Mouse (Mus musculus): ENCODE data around the gene Rfx4.

Rfx4 gene

DNA sequence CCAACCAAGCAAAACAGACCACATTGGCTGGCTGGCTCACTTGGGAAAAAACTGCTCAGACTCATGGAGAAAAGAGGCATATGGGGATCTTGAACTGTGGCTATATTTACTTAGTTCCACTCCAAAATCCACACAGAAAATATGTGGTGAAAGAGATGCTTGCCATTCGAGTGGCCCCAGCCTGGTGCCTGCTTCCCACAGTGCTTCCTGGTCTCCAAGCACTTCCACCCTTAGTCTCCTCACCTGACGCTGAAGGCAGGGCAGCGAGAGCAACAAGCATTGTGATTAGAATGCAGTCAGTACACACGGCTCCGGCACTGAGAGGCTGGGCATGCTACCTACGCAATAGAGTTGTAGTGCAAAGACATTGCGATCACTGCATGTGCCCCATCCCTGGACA, 111.7 kb downstream of the Rfx4 start:
- no peak for DNase-seq (ENCODE audit: low spot score)

DNA sequence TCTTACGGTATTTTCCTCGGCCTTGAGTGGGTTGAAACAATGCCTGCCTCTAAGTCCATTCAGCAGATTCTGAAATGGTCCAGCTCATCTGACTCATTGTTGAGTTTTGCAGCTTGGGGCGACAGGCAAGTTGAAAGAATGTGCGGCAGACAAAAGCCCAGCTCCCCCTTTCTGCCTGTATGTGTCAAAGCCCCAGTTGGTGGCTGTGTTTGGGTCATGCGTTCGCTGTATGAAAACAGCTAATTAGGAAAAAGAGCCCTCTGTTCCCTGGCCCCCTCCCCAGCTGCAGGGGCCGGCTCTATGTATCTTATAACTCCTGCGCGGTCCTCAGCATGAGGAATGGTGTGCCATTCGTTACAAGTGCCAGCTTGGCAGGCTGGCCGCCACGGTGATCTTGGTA, 115.4 kb downstream of the Rfx4 start:
- DNase-seq (ENCODE audit: low spot score) = no peak

DNA sequence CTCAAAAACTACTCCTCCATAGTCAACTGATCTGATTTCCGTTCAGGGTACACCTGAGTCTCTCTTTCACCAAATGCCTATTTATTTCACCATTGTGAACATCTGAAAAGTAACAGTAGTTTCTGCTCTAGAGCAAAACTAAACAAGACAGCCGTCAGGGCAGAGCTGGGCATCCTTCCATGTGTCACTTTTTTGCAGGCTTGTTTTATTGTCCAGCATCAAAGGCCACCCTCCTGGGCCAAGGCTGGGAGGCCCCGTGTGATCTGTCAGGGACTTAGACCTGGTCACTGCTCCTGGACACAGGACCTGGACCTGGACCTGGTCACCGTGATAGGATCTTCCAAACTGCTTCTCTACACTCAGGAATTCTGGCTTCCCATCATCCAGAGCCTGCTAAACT, 116.1 kb downstream of the Rfx4 start:
- DNase-seq (ENCODE audit: low spot score) = no peak

DNA sequence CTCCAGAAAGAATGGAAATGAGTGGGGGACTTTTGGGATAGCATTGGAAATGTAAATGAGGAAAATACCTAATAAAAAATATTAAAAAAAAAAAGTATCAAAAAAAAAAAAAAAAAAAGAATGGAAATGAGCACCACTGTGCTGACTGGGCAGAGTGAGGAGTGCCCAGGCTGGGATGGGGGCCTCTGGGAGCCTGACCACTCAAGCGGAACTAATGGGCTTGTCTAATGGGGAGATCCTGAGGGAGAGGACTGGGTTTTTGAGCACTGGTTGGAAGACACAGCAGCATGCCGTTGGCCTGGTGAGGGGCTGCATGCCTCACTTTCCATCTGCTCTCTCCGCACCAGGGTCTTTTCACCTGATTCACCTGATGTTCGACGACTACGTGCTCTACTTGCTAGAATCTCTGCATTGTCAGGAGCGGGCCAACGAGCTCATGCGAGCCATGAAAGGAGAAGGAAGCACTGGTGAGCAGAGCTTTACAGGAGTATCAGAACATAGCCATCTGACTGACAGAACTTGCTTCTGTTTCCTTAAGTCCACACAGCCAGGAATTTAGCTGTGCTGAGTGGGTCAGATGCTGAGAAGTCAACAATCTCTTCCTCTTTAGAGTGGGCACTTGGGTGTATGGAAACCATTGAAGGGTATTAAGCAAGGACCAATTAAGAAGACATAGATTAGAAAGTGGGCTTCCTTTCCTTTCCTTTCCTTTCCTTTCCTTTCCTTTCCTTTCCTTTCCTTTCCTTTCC, 124.1 kb downstream of the Rfx4 start:
- DNase-seq (ENCODE audit: low spot score) = no peak

DNA sequence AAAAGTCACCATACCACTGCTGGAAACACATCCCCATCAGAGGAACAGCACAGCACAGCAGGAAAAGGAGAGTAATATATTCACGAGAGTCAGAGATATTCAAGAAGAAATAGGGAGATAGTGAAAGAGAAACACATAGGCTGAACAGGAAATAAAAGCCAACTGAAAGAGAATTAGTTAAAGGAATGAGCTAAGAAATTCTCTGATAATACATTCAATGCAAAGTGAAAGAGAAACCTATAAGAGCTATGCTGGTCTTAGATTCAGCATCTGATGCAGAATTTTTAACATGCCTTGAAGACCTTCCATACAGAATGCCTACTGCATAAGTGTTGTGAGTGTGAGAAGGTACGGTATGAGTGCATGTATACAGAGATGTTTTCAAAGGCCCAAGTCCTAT, 126.7 kb downstream of the Rfx4 start:
- DNase-seq (ENCODE audit: low spot score) = no peak

DNA sequence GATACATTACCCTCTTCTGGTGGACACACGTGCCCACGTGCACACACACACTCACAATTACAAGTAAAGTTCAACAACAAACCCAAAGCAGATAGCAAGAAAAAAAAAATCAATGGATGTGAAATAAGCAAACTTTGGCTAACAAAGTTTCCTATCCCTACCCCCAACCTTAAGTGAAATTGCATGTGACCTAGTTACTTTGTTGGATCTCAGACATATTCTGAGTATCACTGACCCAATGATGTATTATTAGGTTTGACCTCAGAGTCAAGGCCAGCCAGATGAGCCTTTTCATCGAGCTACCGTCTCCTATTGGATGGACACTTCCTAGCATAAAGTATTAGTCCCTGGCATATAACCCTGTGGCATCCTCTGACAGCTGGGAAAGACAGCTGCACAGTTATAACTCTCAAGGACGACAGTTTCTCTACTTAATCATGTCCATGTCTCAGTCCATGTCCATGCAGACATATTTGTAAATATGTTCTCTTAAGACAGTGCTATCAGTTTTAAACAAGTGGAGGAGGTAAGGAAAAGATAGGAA, 129.6 kb downstream of the Rfx4 start:
- no peak for DNase-seq (ENCODE audit: low spot score)

DNA sequence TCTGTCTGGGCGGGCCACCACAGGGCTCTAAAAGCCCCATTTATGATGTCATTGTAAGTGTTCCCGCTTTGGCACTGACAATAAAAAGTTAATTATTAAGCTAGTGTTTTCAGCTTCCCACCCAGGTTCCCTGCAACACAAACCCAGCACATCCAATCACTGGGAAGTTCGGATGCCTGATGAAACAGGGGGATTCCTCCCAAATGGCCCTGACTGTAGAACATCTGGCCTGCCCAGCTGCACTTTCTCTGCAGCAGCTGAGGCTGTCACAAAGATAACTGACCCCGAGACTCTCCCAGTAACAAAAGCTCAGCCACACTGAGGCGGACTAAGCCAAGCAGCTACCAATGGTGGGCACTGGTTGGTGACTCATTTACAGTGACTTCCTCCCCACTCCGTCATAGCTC, 130.4 kb downstream of the Rfx4 start:
- DNase-seq (ENCODE audit: low spot score) = no peak

DNA sequence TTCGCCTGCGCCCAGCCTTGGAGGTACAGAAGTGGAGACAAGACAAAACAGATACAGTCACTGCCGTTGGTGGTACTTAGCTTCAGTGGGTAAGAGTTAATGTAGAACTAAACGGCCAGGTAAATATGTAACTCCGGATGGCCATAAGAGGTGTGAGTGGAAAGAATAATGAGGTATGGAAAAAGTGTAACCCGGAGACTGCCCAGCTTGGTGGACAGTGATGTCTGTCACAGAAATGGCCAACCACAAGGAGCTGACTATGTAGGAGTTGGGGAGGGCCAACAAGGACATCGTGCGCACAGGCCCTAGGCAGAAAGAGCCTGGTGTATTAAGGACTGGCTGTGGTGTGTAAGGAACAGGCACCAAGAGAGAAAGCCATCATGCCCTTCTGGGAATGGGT, 130.9 kb downstream of the Rfx4 start:
- DNase-seq (ENCODE audit: low spot score) = no peak

DNA sequence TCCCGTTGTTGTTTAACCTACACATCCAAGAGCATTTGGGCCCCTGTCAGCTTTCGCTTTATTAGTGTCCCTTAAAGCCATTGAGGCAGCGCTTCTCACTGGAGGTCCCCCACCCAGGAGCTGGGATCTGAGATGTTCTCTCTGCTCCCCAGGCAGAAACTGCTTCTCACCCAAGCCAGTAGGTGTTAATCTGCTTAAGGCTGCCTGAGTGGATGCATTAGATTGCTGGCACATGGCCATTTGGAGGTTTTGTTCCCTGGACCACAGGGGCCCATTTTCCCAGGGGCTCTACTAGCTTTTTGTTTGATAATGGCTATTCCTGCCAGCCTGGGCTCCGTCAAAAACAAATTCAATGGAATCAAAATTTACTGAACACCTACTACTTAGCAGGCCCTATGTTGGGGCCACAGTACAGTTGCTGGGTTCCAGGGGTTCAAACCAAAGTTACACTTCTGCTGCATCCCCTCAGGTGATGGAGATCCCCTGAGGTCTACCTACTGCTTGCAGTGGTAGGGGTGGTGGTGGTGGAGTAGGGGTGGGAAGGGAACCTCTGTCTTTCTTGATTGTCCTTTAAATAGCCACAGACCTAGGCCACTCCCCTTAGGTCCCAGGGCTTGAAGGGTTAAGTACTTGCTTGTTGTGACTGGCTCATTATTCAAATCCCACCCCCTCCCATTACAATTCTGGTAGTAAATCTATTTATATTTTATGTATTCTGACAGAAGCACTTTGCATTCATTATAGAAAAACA, 133.4 kb downstream of the Rfx4 start:
- no peak for DNase-seq (ENCODE audit: low spot score)

DNA sequence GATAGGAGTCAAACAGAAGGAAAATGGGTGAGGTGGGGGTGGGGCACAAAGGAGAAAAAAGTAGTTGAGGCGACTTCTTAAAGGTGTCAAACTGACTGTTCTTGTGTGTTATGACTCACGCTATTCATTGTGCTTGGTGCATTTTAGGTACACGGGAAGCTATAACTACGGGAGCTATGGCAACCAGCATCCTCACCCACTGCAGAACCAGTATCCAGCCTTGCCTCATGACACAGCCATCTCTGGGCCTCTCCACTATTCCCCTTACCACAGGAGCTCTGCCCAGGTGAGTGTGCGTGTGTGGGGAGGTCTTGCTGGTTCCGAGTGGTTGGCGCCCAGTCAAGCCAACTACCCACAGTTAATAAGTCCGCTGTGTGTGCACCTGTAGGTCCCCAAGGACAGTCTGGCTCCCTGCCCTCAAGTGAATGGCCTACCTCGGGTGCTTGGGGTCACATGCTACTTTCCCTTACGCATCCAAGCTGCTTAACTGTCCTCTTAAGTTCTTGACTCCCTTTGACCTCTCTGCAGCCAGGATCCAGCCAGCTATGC, 140.0 kb downstream of the Rfx4 start:
- DNase-seq (ENCODE audit: low spot score) = no peak

DNA sequence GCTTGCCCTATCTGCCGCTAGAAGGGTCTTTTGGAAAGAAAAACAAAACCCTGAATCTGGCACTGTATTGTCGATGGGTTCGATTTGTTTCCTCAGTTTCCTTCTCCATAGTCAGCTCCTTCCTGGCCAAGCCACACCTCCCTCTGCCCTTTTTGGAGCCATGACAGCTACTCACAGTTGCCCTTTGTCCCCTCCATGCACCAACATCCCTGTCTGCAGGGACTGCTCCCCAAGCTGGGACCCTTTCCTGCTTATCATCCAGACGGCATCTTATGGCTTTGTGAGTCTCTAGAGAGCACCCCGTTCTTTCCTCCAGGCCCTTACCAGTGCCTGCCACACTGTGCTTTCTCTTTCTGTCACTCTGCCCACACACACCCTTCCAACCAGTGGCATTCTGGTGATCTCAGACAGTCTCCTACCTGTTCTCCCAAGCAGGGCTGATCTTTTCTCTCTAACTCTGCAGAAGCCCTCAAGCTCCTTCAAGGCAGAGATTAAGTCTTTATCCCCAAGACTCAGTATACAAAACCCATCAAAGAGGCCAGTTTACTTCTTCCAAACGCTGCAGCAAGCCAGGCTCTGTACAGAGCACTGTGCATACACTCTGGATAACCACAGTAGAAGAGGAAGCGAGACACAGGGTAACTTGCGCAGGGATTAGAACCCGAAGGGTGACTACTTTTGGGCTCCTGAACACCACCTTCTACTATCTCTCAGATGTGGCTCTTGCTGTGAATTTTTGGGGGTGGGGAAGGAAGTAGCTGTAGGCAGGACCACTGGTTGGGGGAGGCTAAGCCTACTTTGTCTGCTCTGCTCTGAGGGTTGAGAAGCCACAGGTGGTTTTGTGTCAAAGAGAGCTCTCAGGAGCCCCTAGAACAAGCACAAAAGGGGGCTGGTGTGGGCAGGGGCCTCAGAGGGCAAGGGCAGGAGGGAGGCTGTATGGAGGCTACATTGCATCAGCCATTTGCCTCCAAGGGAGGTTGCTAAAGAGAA, 141.4 kb downstream of the Rfx4 start:
- DNase-seq (ENCODE audit: low spot score) = no peak

DNA sequence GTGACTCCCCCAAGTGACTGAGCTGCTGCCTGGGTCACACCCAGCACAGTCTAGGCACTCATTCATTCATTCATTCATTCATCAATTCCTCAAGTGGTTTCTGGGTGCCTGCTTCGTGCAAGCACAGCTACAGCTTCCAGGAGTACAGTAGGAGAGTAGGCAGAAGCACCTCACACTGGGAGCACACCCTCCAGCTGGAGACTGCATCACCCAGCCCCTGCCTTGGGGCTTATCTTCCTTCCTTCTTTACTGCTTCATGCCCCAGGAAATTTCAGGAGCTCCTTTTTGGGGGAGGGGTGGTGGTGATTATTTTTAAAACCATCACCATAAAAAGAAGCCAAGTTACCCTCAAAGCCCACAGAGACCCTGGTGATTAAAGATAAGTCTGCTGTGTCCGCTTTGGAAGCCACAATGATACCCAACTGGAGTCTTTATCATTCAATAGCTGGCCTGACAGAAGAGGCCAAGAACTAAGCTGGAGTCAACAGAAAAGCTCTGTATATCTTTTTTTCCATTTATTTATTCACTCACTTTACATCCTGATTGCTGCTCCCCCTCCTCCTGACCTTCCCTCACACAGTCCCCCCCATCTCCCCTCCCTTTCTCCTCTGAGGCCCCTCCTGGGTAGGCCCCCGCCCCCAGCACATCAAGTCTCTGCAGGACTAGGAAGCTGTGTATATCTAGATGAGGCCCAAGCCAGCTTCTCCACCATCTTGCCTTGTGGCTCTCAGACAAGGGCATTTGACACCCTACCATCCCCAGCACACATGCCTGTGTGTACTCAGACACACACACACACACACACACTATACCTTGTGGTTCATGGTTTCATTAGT, 142.5 kb downstream of the Rfx4 start:
- DNase-seq (ENCODE audit: low spot score) = no peak

DNA sequence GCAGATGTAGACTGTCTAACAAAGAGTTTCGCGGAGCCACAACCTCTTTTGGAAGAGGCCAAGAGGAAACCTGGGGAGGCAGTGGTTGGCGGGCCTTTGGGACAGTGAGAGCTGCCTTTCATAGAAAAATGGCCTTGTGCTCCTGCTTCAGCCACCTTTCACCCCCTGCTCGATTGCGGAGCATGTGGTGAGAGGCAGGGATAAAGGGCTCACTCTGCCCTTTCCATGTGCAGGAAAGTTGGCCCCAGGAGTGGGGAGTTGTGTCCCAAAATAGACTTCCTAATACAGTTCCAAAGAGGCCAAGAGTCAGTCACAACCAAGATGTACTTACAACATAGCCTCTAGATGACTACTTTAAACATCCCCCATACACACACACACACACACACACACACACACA, 145.8 kb downstream of the Rfx4 start:
- no peak for DNase-seq (ENCODE audit: low spot score)

DNA sequence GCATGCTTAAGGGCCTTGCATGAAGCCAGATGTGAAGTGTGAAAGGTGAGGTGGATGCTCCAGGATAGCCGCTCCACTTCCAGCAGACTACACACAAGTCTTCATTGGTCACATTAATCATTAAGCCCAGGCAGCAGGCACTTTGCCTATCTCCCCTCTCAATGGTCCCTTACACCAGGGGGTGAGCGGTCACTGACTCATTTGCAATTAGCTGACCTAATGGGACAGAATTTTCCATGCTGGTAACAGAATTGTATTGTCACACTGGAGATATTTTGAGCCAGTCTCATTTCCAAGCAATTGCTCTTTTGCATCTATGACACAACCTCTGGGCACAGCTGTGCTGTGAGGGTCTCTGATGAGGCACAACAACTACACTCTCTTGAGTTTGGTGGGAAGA, 146.4 kb downstream of the Rfx4 start:
- DNase-seq (ENCODE audit: low spot score) = no peak

DNA sequence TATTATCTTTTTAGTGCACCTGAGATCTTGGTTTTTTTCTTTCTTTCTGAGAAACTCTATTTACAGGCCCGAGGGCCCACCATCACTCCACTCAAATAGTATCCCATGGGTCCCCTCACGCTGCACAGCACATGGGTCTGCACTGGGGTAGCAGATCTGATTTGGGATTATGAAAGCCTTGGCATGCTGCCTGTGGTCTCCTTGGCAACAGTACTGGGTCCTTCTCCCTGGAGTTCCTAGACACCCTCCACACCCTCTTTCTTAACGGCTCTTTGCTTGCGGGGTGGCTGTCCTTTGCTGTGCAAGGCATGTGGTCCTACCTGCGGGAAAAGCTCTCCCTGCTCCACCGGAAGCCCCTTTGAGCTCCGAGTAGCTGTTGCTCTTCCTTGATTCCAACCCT, 147.4 kb downstream of the Rfx4 start:
- no peak for DNase-seq (ENCODE audit: low spot score)

DNA sequence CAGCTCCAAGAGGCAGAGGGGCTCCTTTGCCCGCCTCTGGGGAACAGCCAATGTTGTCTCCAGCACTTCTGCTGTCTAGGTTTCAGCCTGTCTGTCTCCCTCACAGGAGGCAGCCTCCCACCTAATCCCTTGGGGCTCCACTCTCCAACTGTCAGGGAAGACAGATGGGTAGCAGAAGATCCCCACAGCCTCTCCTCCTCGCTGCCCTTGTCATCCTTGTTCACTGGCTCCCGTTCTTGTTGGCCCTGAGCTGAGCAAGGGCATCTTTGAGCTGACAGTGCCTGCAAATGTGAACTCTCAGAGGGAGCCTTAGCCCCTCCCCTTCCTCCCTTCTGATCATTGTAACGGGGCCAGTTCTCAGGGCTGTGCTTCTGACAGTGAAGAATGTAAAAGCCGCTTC, 147.9 kb downstream of the Rfx4 start:
- no peak for DNase-seq (ENCODE audit: low spot score)

DNA sequence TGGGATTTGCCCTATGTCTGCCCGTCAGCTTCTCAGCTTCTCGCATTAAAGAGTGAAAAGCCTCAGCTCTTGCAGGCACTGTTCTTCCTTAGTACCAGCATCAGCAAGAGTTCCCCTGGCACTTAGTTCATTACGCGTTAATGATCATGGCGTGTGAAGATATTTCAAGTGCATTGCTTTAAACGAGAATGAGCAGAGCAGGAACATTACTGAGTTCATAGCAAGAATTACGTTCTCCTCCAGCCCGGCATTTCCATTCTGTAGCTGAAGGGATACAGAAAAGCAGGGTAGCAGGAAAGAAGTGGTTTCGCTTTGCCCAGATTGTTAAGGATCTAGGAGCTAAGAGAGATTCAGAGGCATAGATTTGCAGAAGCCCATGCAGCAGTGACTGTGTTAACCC, 151.0 kb downstream of the Rfx4 start:
- DNase-seq (ENCODE audit: low spot score) = no peak

DNA sequence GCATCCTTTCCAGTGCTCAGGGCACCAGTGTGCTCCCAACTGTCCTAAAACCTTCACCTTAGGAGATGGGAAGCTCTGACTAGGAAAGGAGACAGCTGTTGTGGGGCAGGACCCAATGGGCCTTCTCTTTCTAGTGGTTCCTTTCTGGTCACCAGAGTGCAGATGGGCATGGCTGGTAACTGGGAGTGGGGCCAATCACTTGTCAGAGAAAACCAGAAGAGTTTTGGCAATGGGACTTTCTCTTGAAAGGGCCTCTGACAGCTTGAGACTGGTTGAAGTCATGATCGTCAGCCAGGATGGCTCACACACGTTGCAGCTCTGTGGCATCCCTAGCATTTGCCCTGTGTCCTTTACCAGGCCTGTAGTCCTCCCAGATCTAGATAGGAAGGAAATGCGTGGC, 152.1 kb downstream of the Rfx4 start:
- no peak for DNase-seq (ENCODE audit: low spot score)

DNA sequence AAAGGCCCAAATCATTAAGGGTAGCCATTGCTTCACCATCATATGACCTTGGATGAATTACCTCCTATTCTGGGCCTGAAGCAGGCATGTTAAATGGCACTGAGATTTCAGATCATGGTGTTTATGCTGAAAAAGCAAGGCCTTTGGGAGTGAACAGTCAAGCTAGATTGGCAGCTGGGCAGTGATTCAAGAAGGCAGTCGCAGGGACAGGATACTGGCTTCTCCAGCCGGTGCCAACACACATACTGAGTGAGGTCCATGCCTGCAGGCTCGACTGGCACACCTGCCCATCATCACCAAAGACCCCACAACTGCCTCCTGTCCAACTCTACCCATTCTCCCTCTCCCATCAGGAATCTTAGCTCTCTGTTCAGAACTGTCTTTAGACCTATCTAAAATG, 152.6 kb downstream of the Rfx4 start:
- no peak for DNase-seq (ENCODE audit: low spot score)

DNA sequence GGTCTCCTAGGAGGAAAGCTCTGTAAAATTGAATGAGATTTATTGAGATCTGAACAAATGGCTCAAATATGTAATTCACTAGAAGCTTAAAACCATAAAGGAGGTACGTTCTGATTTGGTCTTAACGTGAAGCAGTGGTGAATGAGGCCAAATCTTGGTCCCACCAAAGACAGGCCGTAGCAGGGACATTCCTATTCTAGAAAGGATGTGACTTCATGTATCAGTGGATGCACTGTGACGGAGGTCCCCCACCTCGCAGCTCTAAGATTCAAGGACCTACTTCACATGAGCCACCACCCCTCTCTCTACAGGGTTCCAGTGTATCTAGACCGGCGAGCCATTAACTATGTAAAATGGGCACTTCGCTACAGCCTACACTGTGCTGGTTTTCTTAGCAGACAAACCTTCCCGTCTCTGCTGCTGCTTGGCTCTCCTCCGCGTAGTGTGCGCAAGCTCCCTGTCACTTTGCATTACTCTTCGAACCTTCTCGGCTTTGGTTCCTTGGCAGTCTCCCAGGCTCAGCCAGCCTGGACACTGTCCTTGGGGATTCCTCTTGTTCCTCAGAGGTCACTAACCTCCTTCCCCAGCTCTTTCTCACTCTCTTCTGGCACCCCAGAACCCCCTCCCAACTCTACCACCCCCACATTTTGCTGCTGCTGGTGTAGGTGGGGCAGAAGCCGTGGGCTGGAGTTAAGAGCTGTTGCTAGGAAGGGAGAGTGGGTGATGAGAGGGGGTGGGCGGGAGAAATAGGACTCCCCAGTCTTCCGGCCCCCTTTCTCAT, 153.3 kb downstream of the Rfx4 start:
- DNase-seq (ENCODE audit: low spot score) = no peak
